ENCODE assay signal across 13 mouse cellular contexts in the genomic region with DNA sequence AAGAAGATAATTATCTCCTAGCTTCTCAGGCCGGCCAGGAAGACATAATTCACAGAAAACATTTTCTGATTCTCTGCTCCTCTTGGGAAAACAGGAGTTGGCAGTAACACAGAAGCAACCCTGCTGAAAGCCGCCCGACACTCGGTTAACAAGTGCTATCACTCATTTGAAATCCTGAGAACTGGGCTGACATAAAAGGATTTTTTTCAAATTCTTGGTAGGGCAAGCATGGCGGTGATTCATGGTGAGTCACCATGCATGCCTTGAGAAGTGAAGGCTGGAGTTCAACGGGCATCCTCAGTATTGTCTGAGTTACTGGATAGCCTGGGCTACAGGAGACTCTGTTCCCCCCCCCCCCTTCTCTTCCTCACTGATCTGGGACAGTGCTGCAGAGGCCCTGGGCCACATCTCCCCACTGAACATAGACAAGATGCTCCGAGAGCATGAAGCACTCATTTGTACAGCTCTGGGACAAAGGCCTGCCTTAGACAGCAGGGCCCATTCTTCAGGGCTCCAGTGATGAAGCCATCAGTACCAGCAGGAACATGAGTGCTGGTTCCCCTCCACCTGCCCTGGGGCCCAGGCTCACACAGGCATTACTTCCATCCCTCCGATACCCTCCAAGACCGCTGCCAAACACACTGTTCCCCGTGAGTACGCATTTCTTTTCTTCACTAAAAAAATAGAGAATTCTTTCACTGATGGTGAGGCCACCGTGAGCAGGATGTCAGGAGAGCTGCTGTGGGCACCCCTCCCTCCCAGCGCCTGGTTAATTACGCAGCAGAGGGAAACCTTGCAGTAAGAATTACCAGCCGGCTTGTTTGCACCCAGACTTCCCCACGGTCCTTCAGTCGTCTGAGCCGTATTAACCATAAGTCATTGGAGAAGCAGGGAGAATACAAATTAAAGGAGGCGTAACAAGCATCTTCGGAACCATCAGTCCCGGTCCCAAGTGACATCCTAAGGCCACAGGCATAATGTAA. TPM values are rescaled to one million over a fixed set of nuclear protein-coding genes. Genes with fewer than 3 reads are reported as not detected.
A peak's percentile ranks its signal among the peaks of the same experiment; 100 is the strongest.
DNase-seq lines count a peak whose midpoint lies in the region; ATAC-seq and TF ChIP-seq lines count a peak whose summit lies in the region.
"Had no signal": no experiment of that assay in that cellular context is flagged by ENCODE, and none has a peak within 500 bp of the region (broad histone marks: within the 10 kb centered on the region; RNA-seq: fewer than 3 reads in every experiment).

No protein-coding gene starts in this region.

- H3K9ac ChIP-seq in hindbrain, embryonic 13.5 days: 0 out of 2 replicates have a peak overlapping the region, but pooled peaks have one; percentile 9
- H3K9ac ChIP-seq in hindbrain, embryonic 11.5 days (ENCODE audit: low read depth, low read length): no peak overlapping the region
- H3K9ac ChIP-seq in hindbrain, postnatal 0 days (replicated peaks; ENCODE audit: low read length): no peak overlapping the region
- H3K9ac ChIP-seq: liver, embryonic 14.5 days had no signal

- H3K27me3 ChIP-seq in hindbrain, embryonic 13.5 days: no peaks in the 10 kb centered on the region
- H3K27me3 ChIP-seq in hindbrain, embryonic 11.5 days (ENCODE audit: control insufficient read depth, insufficient read depth, low read length): no peaks in the 10 kb centered on the region
- no peaks in the 10 kb centered on the region for H3K27me3 ChIP-seq in hindbrain, postnatal 0 days (ENCODE audit: insufficient read depth, low read length)

- no peak overlapping the region for H3K4me2 ChIP-seq in hindbrain, embryonic 13.5 days
- no peak overlapping the region for H3K4me2 ChIP-seq in hindbrain, embryonic 11.5 days (replicated peaks; ENCODE audit: low read depth, low read length)
- H3K4me2 ChIP-seq in hindbrain, postnatal 0 days (ENCODE audit: low read depth, low read length): no peak overlapping the region

- no peak for DNase-seq in hindbrain, embryonic 11.5 days (ENCODE audit: low spot score)
- peak; percentile 53 for DNase-seq in 3134 (ENCODE audit: extremely low read depth, insufficient read length, low spot score)
- DNase-seq in adrenal gland, adult 8-10 months: peak; percentile 60
- peak; percentile 20 for DNase-seq in hindbrain, postnatal 0 days (ENCODE audit: low spot score)
- DNase-seq in thymus, postnatal 25 days: no peak
- no peak for DNase-seq in heart, adult 8-10 months (ENCODE audit: low spot score)
- no peak for DNase-seq in gastrocnemius, postnatal 36 days
- DNase-seq: lung, postnatal 36 days had no signal

- no peak overlapping the region for H3K4me3 ChIP-seq in hindbrain, embryonic 13.5 days
- H3K4me3 ChIP-seq in hindbrain, embryonic 11.5 days (ENCODE audit: low read depth, low read length): no peak overlapping the region
- no peak overlapping the region for H3K4me3 ChIP-seq in hindbrain, postnatal 0 days (ENCODE audit: low read length)
- H3K4me3 ChIP-seq: erythroblast, embryonic 14.5 days; heart, embryonic 10.5 days had no signal

- TF ChIP-seq CTCF in hindbrain, postnatal 0 days (IDR thresholded peaks at IDR 0.05; ENCODE audit: low read depth): no peak

- H3K36me3 ChIP-seq in hindbrain, embryonic 13.5 days: peaks cover 23% of the 10 kb centered on the region
- no peaks in the 10 kb centered on the region for H3K36me3 ChIP-seq in hindbrain, embryonic 11.5 days (ENCODE audit: control insufficient read depth, insufficient read depth, low read length)
- H3K36me3 ChIP-seq in hindbrain, postnatal 0 days (ENCODE audit: insufficient read depth, low read length): no peaks in the 10 kb centered on the region

- H3K27ac ChIP-seq in hindbrain, embryonic 13.5 days: peak overlapping the region; percentile 71
- no peak overlapping the region for H3K27ac ChIP-seq in hindbrain, embryonic 11.5 days (ENCODE audit: low read depth, low read length)
- no peak overlapping the region for H3K27ac ChIP-seq in hindbrain, postnatal 0 days
- H3K27ac ChIP-seq: heart, embryonic 10.5 days; liver, embryonic 14.5 days; stomach, postnatal 0 days had no signal

- no peaks in the 10 kb centered on the region for H3K9me3 ChIP-seq in hindbrain, embryonic 13.5 days
- no peaks in the 10 kb centered on the region for H3K9me3 ChIP-seq in hindbrain, embryonic 11.5 days (ENCODE audit: control insufficient read depth, low read length)
- no peaks in the 10 kb centered on the region for H3K9me3 ChIP-seq in hindbrain, postnatal 0 days (ENCODE audit: low read length)
- H3K9me3 ChIP-seq: heart, embryonic 10.5 days had no signal

- ATAC-seq in hindbrain, embryonic 13.5 days (ENCODE audit: low FRiP score): peak; percentile 52; the same call in 1 of the 2 replicates
- no peak for ATAC-seq in hindbrain, embryonic 11.5 days (ENCODE audit: low FRiP score)
- peak; percentile 24; the same call in 1 of the 2 replicates for ATAC-seq in hindbrain, postnatal 0 days

- 72% methylated on average over 21 of the region's 21 CpGs for WGBS in hindbrain, embryonic 13.5 days
- 83% methylated on average over 21 of the region's 21 CpGs for WGBS in hindbrain, embryonic 11.5 days
- WGBS in hindbrain, postnatal 0 days: 64% methylated on average over 21 of the region's 21 CpGs

- H3K4me1 ChIP-seq in hindbrain, embryonic 13.5 days (replicated peaks): peaks cover 14% of the 10 kb centered on the region
- H3K4me1 ChIP-seq in hindbrain, embryonic 11.5 days (replicated peaks; ENCODE audit: control insufficient read depth, insufficient read depth, low read length): no peaks in the 10 kb centered on the region
- no peaks in the 10 kb centered on the region for H3K4me1 ChIP-seq in hindbrain, postnatal 0 days (ENCODE audit: insufficient read depth, low read length)

- intact Hi-C loops in gastrocnemius, postnatal 36 days (cut with DNase I): loop anchor here (5.0 kb wide), 1 partner anchor 66 kb away; no protein-coding TSS in a partner anchor

RNA-seq across cellular contexts. Expression of gene Eif2b2, which starts 14.4 kb away (rescaled TPM):
- polyA plus RNA-seq in hindbrain, embryonic 13.5 days (2015; fragmentation: Nextera tagmentation; extraction: Ambion mirVana): 84.4 and 84.5 TPM in 2 replicates
- polyA plus RNA-seq in hindbrain, embryonic 11.5 days (2014; fragmentation: Nextera tagmentation; extraction: Ambion mirVana): 90.0 and 103 TPM in 2 replicates
- total RNA-seq in adrenal gland, adult 8-10 months (2022): 100 to 1,000 TPM in 3 of 4 experiments, 10 to 100 TPM in 1; 91.5 to 111 (median 106) TPM
- 38.9 and 91.0 TPM in 2 replicates for total RNA-seq in hindbrain, postnatal 0 days (2014; rRNA removed)
- polyA plus RNA-seq in hindbrain, postnatal 0 days (2015; fragmentation: Nextera tagmentation; extraction: Ambion mirVana): 86.6 and 87.9 TPM in 2 replicates
- total RNA-seq in heart, adult 8-10 months (2022): 10 to 100 TPM; 39.5 to 50.6 (median 45.2) TPM
- 10 to 100 TPM; 51.0 to 54.7 TPM for total RNA-seq in gastrocnemius, postnatal 36 days (2021)

RNA-seq across cellular contexts. Expression of gene Mlh3, which starts 36.7 kb away (rescaled TPM):
- 9.2 and 9.8 TPM in 2 replicates for polyA plus RNA-seq in hindbrain, embryonic 13.5 days (2015; fragmentation: Nextera tagmentation; extraction: Ambion mirVana)
- 7.7 and 8.4 TPM in 2 replicates for polyA plus RNA-seq in hindbrain, embryonic 11.5 days (2014; fragmentation: Nextera tagmentation; extraction: Ambion mirVana)
- total RNA-seq in adrenal gland, adult 8-10 months (2022): 10 to 100 TPM; 12.1 to 23.4 (median 18.7) TPM
- 5.5 and 9.9 TPM in 2 replicates for total RNA-seq in hindbrain, postnatal 0 days (2014; rRNA removed)
- 4.9 and 5.1 TPM in 2 replicates for polyA plus RNA-seq in hindbrain, postnatal 0 days (2015; fragmentation: Nextera tagmentation; extraction: Ambion mirVana)
- total RNA-seq in heart, adult 8-10 months (2022): 10 to 100 TPM in 2 of 4 experiments, 1 to 10 TPM in 2; 9.4 to 11.3 (median 10.3) TPM
- 1 to 10 TPM; 6.5 to 7.0 TPM for total RNA-seq in gastrocnemius, postnatal 36 days (2021)

RNA-seq across cellular contexts. Expression of gene Acyp1, which starts 54.6 kb away (rescaled TPM):
- 65.8 and 72.4 TPM in 2 replicates for polyA plus RNA-seq in hindbrain, embryonic 13.5 days (2015; fragmentation: Nextera tagmentation; extraction: Ambion mirVana)
- polyA plus RNA-seq in hindbrain, embryonic 11.5 days (2014; fragmentation: Nextera tagmentation; extraction: Ambion mirVana): 71.4 and 73.8 TPM in 2 replicates
- total RNA-seq in adrenal gland, adult 8-10 months (2022): 10 to 100 TPM; 29.3 to 36.6 (median 32.8) TPM
- total RNA-seq in hindbrain, postnatal 0 days (2014; rRNA removed): 17.9 and 18.2 TPM in 2 replicates
- 50.9 and 55.8 TPM in 2 replicates for polyA plus RNA-seq in hindbrain, postnatal 0 days (2015; fragmentation: Nextera tagmentation; extraction: Ambion mirVana)
- total RNA-seq in heart, adult 8-10 months (2022): 10 to 100 TPM; 20.6 to 27.9 (median 22.9) TPM
- total RNA-seq in gastrocnemius, postnatal 36 days (2021): 10 to 100 TPM; 38.0 to 38.6 TPM

RNA-seq across cellular contexts. Expression of gene Zc2hc1c, which starts 54.7 kb away (rescaled TPM):
- 1.2 and 1.5 TPM in 2 replicates for polyA plus RNA-seq in hindbrain, embryonic 13.5 days (2015; fragmentation: Nextera tagmentation; extraction: Ambion mirVana)
- 1.2 and 1.5 TPM in 2 replicates for polyA plus RNA-seq in hindbrain, embryonic 11.5 days (2014; fragmentation: Nextera tagmentation; extraction: Ambion mirVana)
- 1 to 10 TPM; 2.5 to 4.3 (median 3.4) TPM for total RNA-seq in adrenal gland, adult 8-10 months (2022)
- 1.1 and 1.3 TPM in 2 replicates for total RNA-seq in hindbrain, postnatal 0 days (2014; rRNA removed)
- 1.4 and 1.5 TPM in 2 replicates for polyA plus RNA-seq in hindbrain, postnatal 0 days (2015; fragmentation: Nextera tagmentation; extraction: Ambion mirVana)
- total RNA-seq in heart, adult 8-10 months (2022): 1 to 10 TPM; 2.6 to 3.2 (median 2.6) TPM
- 1 to 10 TPM in 1 of 2 experiments, under 1 TPM in 1; 0.72 to 1.0 TPM for total RNA-seq in gastrocnemius, postnatal 36 days (2021)

RNA-seq across cellular contexts. Expression of gene Pgf, which starts 56.1 kb away (rescaled TPM):
- polyA plus RNA-seq in hindbrain, embryonic 13.5 days (2015; fragmentation: Nextera tagmentation; extraction: Ambion mirVana): 7.5 and 9.4 TPM in 2 replicates
- polyA plus RNA-seq in hindbrain, embryonic 11.5 days (2014; fragmentation: Nextera tagmentation; extraction: Ambion mirVana): 5.4 and 7.8 TPM in 2 replicates
- total RNA-seq in adrenal gland, adult 8-10 months (2022): 1 to 10 TPM; 2.4 to 5.9 (median 4.5) TPM
- 2.9 and 5.0 TPM in 2 replicates for total RNA-seq in hindbrain, postnatal 0 days (2014; rRNA removed)
- polyA plus RNA-seq in hindbrain, postnatal 0 days (2015; fragmentation: Nextera tagmentation; extraction: Ambion mirVana): 10.0 TPM in 2 replicates
- total RNA-seq in heart, adult 8-10 months (2022): 1 to 10 TPM; 3.7 to 5.1 (median 4.1) TPM
- 1 to 10 TPM; 1.2 to 1.9 TPM for total RNA-seq in gastrocnemius, postnatal 36 days (2021)
- polyA plus RNA-seq: erythroblast, embryonic 14.5 days had no signal

Comparison
In these comparisons a context has a peak if more than half of its experiments do, and no peak if none do; other contexts are left out.
1. DNase-seq: peak in 3134 (single experiment), adrenal gland, adult 8-10 months (single experiment) and hindbrain, postnatal 0 days (single experiment); none in hindbrain, embryonic 11.5 days (single experiment), thymus, postnatal 25 days (single experiment), heart, adult 8-10 months (single experiment) and gastrocnemius, postnatal 36 days (0 of 2).